ENCODE assay signal across 13 mouse cellular contexts in genomic region chr5:74732613-74733012, GRCm38 (mm10). TPM values are rescaled to one million over a fixed set of nuclear protein-coding genes. Genes with fewer than 3 reads are reported as not detected.
"Had no signal": no experiment of that assay in that cellular context is flagged by ENCODE, and none has a peak within 500 bp of the region (broad histone marks: within the 10 kb centered on the region; RNA-seq: fewer than 3 reads in every experiment).

No protein-coding gene starts in this region.

- H3K36me3 ChIP-seq: limb, embryonic 13.5 days; midbrain, embryonic 15.5 days had no signal

- H3K9me3 ChIP-seq: limb, embryonic 13.5 days; midbrain, embryonic 15.5 days had no signal

- H3K27ac ChIP-seq: layer of hippocampus, adult 2 months; limb, embryonic 13.5 days; liver, embryonic 14.5 days; macrophage; midbrain, embryonic 15.5 days had no signal

- DNase-seq: kidney, adult 18-20 months; kidney, postnatal 10 days; kidney, postnatal 4 days; left cerebral cortex, postnatal 4 days; right cerebral cortex, postnatal 14 days; thymus, postnatal 36 days had no signal

- H3K4me1 ChIP-seq: megakaryocyte, embryonic 14.5 days; midbrain, embryonic 15.5 days had no signal

- H3K4me2 ChIP-seq: limb, embryonic 13.5 days; midbrain, embryonic 11.5 days; midbrain, embryonic 15.5 days had no signal

- H3K9ac ChIP-seq: limb, embryonic 13.5 days; liver, embryonic 14.5 days; midbrain, embryonic 15.5 days had no signal

- H3K27me3 ChIP-seq: limb, embryonic 13.5 days; midbrain, embryonic 15.5 days had no signal

- H3K4me3 ChIP-seq: layer of hippocampus, adult 2 months; limb, embryonic 13.5 days; megakaryocyte, embryonic 14.5 days; midbrain, embryonic 15.5 days had no signal

- ATAC-seq: midbrain, embryonic 15.5 days had no signal

RNA-seq across cellular contexts. Expression of gene Lnx1, which starts 29.9 kb away (rescaled TPM):
- polyA plus RNA-seq: macrophage had no signal
